Mouse (Mus musculus) frontal cortex, adult 2 months (tissue): Measurements from ENCODE around the gene 1700010B08Rik. TPM values are rescaled to one million over a fixed set of nuclear protein-coding genes. Genes with fewer than 3 reads are reported as not detected.

Experiments used
- DNase-seq, 2 experiments: peaks; one replicate each; pipeline ENCODE4 v3.0.0; 2022; ENCODE audit warnings: low spot score in 1 of 2; ENCODE audit errors: extremely low spot score in 1 of 2
- polyA plus RNA-seq: library from polyadenylated mRNA; depleted of rRNA; stranded (reverse); fragments of >200 nt; gene quantifications from 2 replicates; pipeline ENCODE4 v1.2.3, GENCODE M21; 2012

The 1700010B08Rik gene
- polyA plus RNA-seq, 1 experiment, result not detected

- DNase-seq, result no peak
Observed at GRCm38 (mm10) chr2:173716966-173717365, 2.2 kb upstream of the 1700010B08Rik start.

DNA sequence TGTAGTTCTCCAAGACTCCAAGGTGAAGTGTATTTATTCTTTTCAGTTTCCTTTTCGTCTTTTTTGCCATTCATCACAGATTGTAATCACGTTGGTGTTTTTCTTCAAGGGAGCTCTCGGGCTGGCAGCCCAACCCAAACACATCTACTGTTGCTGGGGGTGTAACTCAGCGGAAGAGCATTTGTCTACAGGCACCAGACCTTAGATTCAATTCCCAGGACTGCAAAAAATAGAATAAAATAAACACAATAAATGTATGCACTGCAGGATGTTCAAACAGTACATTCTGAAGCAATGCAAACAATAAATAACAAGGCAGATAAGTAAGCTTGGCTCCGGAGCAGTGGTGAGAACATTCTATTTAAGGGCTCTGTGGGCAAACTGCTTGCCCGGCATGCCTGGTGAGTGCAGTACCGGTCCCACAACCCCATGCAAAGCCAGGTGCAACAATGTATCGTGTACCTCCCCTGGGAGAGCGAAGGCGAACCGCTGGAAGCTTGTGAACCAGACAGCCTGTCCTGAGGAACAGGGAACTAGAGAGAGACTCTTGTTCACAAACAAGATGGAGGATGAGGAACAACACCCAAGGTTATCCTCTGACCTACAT lies 3.1 kb downstream of the 1700010B08Rik start:
- no peak for DNase-seq

DNA sequence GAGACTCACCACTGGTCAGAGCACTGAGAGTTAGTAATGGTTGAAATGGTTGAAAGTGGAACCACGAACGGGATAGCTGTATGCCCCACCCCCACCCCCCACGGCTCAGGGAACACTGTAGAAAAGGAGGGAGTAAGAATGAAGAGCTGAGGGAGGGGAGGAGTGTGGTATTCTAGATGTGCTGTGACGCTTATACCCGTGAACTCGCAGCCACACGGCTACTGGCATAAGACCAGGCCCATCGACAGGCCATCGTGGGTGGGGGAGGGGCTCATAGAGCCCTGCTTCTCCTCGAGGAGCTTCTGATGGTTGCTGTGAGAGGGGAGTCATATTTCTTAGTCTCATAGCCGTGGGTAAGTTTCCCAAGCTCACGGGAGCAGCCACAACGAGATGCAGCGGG lies 5.2 kb downstream of the 1700010B08Rik start:
- DNase-seq, result no peak

DNA sequence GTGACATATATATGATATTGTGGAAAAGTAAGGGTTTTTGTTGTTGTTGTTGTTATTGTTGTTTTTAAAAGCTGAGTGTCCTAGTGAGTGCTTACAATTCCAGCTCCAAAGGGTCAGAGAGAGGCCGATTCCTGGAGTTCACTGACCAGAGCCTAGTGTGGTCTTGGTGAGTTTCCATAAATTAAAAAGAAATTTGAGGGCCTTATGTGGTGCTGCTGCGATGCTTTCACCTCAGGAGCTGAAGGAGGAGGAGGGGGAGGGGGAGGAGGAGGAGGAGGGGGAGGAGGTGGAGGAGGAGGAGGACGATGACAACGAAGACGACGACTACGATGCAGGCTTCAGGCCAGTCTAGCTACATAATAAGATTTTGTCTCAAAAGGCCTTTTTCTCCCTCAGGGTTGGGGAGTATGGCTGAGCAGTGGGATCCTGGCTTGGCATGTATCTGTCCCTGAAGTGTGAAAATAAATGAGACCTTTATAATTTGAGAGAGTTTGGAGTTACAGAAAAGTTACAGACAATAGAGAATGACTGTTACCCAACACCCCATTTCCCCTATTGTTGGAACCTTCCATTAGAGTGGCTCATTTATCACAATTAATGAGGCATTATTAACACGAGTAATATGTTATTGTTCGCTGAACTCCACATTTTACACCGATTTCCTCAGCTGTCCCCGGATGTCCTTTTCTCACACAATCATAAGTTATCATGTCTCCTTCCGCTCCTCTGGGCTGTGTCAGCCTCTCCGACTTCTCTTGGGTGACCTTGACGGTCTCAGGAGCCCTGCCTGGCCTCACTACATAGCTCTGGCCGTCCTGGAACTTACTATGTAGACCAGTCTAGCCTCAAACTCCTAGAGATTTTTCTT lies 6.0 kb downstream of the 1700010B08Rik start:
- DNase-seq, result no peak

DNA sequence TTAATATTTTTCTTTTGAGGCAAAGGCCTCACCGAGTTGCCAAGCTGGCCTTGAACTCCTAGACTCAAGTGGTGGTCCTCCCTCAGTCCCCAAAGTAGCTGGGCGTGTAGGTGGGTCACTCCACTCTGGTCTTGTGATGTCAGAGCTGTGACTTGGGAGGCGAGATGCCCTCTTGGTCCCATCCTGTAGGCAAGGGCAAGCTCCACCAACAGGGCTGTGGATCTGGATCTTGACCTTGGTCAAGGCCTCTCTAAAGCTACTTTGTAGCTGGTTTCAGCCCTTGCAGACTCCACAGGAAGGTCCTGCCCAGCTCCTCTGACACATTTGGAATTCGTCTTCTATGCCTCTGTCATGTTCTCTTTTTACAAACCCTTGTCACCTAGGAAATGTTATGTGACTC lies 6.6 kb downstream of the 1700010B08Rik start:
- no peak for DNase-seq

- DNase-seq, result peak in 1 of 2 experiments; percentile 16
Observed at GRCm38 (mm10) chr2:173730444-173730966, 11.3 kb downstream of the 1700010B08Rik start.

DNA sequence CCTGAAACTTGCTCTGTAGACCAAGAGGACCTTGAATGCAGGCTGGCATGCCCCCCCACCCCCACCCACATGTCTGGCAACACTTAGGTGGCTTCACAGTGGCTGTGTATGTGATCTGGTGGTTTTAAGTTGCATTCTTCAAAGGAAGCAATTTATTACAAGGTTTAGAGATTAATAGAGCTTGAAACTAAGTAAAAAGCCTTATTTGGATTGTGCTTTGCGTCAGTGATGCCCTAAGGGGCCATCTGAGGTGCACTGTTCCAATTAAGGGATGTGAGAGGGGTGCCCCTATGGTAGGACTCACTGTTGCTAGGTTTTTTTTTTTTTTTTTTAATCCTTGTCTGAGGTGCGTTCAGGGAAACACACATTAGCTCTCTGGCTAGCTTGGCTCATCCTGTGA lies 15.2 kb downstream of the 1700010B08Rik start:
- DNase-seq, result no peak

GRCm38 (mm10) chr2:173737222-173737989 lies 18.2 kb downstream of the 1700010B08Rik start, which contains the start of gene Vapb:
TSS of gene Vapb (plus strand) at chr2:173737511.
- DNase-seq, result peak; percentile 96 to 100

GRCm38 (mm10) chr2:173738232-173738631 lies 19.0 kb downstream of the 1700010B08Rik start:
- DNase-seq, result no peak

DNA sequence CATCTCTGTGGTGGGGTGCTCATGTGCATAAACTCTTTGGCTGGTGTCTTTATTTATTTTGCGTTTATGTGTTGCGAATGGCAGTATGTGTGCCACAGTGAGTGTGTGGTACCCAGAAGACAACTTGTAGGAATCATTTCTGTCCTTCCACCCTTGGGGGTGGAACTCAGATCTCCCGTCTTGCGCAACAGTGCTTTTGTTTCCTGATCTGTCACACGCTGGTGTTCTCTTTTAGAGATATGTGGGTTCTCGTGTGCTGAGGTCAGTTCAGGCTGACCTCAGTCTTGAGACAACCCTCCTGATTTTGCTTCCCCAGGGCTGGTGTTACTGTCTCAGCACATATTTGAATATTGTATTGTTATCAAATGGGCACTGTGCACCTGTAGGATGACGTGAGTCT lies 19.9 kb downstream of the 1700010B08Rik start:
- no peak for DNase-seq

DNA sequence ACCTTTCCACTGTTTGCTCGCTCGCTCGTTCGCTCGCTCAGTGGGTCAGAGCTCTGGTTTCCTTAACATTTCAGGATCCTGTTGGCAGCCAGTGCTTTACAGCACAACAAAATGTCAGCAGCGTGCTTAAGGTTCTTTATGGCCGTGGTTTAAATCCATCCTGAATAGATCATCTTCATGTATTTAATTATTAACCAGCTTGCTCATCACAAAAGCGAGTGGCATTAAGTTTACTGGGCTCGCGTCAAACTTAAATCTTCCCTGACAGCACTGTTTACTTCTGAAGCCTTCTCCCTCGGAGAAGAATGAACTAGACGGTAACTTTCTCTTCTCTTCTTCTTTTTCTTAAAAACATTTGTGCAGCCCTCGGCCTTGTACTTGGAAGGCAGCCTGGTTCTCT lies 22.9 kb downstream of the 1700010B08Rik start:
- no peak for DNase-seq

DNA sequence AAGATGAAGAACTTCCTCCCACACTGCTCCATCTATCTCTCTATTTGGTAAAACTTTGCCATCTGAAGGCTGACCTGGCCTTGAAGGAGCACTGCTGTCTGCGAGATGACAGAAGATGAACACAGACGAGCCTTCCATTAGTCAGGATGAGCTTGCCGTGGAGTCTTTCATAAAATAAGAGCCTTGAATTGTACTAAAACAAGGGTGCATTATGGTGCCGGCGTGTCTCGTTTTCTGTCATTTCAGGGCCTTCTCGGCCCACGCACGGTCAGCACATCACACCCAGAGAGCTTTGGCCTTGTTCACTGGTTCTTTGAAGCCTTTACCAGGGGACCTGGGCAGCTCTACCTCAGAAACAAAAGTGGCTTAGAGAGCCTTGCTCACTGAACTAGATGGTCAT lies 23.5 kb downstream of the 1700010B08Rik start:
- no peak for DNase-seq

DNA sequence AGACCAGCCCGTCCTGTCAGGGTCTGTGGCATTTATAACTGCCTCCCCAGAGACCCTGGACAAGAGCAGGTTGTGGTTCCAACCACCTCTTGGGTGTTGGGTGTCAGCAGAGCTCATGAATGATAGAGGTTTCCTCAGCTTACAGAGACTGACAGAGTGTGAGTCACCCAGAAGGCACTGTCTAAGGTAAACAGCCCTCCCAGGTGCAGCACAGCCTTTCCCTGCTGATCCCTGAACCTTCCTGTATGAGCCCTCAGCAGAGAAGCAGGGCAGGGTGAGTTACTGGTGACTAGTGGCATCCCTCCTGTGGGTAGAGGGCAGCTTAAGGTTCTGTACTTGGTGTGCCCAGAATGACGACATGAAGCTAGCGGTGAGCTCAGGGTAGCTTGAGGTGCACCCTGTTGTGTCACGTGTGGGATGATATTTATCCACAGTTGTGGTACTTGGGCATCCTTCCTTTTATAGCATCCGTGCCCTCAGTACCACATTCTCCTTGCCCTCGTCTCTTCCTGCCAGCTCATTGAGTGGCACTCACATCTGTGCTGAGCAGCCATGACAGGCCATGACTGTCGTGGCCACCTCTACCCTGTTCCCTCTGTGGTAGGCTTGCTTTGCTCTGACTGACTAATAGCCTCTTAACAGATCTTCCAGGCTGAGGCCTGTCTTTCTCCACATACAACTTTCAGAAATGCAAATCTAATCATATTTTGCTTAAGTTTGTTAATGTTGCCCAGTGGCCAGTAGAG lies 25.0 kb downstream of the 1700010B08Rik start:
- DNase-seq, result no peak

- no peak for DNase-seq
Observed at GRCm38 (mm10) chr2:173748961-173749659, 29.9 kb downstream of the 1700010B08Rik start.

GRCm38 (mm10) chr2:173755433-173756144 lies 36.4 kb downstream of the 1700010B08Rik start:
- no peak for DNase-seq

DNA sequence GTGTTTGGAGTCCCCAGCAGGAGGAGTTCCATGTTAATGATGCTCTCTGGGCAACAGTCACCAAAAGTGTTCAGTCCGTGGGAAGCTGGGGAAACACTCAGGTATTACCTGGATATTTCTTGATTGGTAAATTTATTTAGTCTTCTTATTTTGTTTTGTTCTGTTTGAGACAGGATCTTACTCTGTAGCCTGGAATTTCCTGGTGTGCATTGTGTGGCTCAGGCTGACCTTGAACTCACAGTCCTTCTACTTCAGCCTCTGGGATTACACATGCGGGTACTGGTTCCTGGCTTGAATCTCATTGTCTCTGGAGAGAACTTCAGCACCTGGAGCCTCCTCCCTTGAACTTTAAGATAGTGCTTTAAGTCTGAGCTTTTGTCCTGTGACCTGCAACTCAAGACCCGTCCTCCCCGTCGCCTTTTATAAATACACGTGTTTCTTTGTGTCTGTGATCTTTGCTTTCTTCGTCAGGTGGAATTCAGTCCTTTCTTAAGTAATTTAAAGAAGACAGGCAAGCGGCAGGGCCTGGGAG lies 38.5 kb downstream of the 1700010B08Rik start:
- no peak for DNase-seq

DNA sequence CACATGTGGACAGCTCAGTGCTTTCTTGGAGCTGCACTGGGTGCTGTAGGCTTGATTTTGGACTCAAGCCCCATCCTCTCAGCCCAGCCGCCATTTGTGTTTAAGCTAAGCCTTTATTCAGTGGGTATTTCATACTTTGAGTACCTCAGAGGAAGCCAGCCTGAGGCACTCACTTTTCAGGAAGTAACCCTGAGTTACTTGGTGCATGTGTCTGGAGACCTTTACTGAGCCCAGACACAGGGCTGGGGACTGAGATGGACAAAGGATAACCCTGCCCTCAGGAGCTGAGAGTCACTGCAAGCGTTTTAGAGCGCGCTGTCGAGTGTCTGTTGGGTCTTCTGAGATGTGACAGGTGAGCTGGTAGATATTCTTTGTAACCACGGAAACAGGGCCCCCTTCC lies 41.4 kb downstream of the 1700010B08Rik start:
- no peak for DNase-seq

DNA sequence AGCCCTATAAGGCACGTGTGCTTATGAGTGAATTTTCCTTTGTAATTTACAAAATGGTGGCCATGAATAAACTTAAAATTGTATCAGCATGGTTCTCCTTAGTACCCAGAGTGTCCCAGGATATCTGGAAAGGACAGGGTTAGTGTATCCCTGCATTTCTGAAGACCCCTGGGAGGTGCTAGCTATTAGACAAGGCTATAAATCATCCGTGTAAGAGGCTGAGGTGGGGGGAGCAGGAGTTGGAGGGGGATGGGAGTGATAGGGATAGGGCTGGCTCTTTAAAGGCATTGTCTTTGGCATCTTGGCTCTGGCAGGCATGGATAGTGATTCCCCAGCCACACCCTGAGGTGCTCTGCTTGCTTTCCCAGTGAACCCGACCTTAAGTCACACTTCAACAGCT lies 45.4 kb downstream of the 1700010B08Rik start:
- no peak for DNase-seq
